Mouse (Mus musculus) forebrain, embryonic 13.5 days (tissue): ENCODE data around the gene Kcnip4. TPM values are rescaled to one million over a fixed set of nuclear protein-coding genes. Genes with fewer than 3 reads are reported as not detected.

Experiments
- ATAC-seq: fragments of 200-750 bp; cut with Nextera tagmentation; 2 replicates; pipeline ENCODE4 v1.8.0; 2017
- H3K27ac ChIP-seq: fragments of 300-500 bp; sonication (generic); 2 replicates; pipeline ENCODE4 v1.5.1; 2015; ENCODE audit warnings: inconsistent platforms, mild to moderate bottlenecking, moderate library complexity
- H3K27me3 ChIP-seq: fragments of 300-500 bp; sonication (generic); 2 replicates; pipeline ENCODE4 v1.6.1; 2015; ENCODE audit warnings: mild to moderate bottlenecking, inconsistent platforms
- H3K36me3 ChIP-seq: fragments of 300-500 bp; sonication (generic); 2 replicates; pipeline ENCODE4 v1.6.1; 2015; ENCODE audit warnings: mild to moderate bottlenecking, inconsistent platforms; ENCODE audit not compliant: poor library complexity, severe bottlenecking
- H3K4me1 ChIP-seq: fragments of 300-500 bp; sonication (generic); 2 replicates; pipeline ENCODE4 v1.6.1; 2015; ENCODE audit warnings: inconsistent platforms
- H3K4me2 ChIP-seq: fragments of 300-500 bp; sonication (generic); 2 replicates; pipeline ENCODE4 v1.6.1; 2015; ENCODE audit warnings: inconsistent platforms, mild to moderate bottlenecking, moderate library complexity
- H3K4me3 ChIP-seq: fragments of 300-500 bp; sonication (generic); 2 replicates; pipeline ENCODE4 v1.5.1; 2015; ENCODE audit warnings: mild to moderate bottlenecking, inconsistent platforms
- H3K9ac ChIP-seq: fragments of 300-500 bp; sonication (generic); 2 replicates; pipeline ENCODE4 v1.6.1; 2015; ENCODE audit warnings: mild to moderate bottlenecking, inconsistent platforms
- H3K9me3 ChIP-seq: fragments of 300-500 bp; sonication (generic); replicated peaks from 2 replicates; pipeline ENCODE4 v1.6.1; 2016; ENCODE audit warnings: inconsistent platforms
- WGBS: fragments of 180-500 bp; shearing (Covaris S2); methylation state at CpG from one replicate; pipeline ENCODE4 v1.1.7; 2015; 5-methylcytosine and 5-hydroxymethylcytosine counted together
- polyA plus RNA-seq: library from polyadenylated mRNA; unstranded; fragments of >200 nt; fragmentation: Nextera tagmentation; extraction: Ambion mirVana; gene quantifications from 2 replicates; pipeline ENCODE4 v1.2.1, GENCODE M21; 2015

Kcnip4 gene
- polyA plus RNA-seq, 1 experiment from 2014 or later: 3.0 TPM

DNA sequence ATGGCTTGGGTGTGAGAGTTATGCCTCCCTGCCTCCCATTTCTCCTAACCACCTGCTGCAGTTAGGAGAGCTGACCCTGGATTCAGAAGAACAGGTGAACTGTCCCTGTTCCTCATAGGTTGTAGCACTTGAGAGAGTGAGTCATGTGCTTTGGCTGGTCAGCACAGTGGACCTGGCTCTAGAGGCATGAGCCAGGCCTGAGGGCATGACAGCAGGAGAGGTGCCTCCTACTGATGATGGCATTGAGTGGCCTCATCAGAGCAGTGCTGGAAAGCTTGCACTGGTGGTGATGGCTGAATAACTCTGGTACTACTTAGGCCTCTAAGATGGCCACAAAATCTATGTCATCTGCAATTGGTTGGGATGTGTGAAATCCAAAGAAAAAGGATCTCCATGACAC is 776.1 kb downstream of the Kcnip4 start:
- Histone ChIP-seq H3K9me3 (no peaks in the 10 kb centered on the region), H3K9ac (no peak overlapping the region), H3K36me3 (no peaks in the 10 kb centered on the region), H3K4me1 (no peaks in the 10 kb centered on the region), H3K4me3 (no peak overlapping the region), H3K27me3 (no peaks in the 10 kb centered on the region), H3K27ac (no peak overlapping the region), H3K4me2 (no peak overlapping the region)
- no peak for ATAC-seq

DNA sequence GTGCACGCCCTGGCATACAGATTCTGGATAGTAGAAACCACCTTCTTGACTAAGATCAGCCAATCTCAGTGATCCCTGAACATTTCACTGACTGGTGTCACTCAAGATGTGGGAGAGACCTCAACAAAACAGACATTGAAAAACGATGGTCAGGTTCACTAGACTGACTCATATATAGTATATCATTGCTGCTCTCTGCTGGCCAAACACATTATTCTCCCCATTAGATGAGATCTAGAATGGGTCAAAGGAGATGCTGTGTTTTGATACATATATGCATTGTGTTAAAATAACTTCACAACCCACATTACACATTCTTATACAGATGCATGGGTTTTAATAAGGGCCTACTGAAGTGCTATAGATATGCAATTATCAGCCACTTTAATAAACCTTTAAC is 787.1 kb downstream of the Kcnip4 start:
- no peaks in the 10 kb centered on the region for H3K27me3 ChIP-seq
- no peak overlapping the region for H3K4me2 ChIP-seq
- H3K4me1 ChIP-seq: no peaks in the 10 kb centered on the region
- no peaks in the 10 kb centered on the region for H3K9me3 ChIP-seq
- no peak overlapping the region for H3K4me3 ChIP-seq
- no peak overlapping the region for H3K9ac ChIP-seq
- no peak overlapping the region for H3K27ac ChIP-seq
- no peaks in the 10 kb centered on the region for H3K36me3 ChIP-seq
- ATAC-seq: no peak
- WGBS: 60% methylated on average over 2 of the region's 2 CpGs

DNA sequence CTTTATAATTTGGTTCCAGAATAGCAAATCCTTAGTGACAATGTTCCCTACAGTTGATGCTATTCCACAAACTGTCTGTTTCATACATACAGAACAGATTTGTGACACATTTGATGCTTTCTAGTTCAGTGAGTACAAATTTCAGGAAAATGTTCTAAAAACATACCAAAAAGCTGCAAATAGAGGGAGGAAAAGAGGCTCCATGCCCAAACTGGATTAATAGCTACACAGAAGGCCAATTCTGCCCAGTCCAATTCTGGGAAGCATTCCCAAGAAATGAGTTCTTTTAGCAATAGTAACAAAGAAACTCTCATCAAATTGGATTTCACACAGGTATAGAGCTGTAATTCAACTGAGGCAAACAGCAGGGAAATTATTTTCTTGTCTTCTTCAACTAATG is 806.5 kb downstream of the Kcnip4 start:
- no peak overlapping the region for H3K4me3 ChIP-seq
- no peaks in the 10 kb centered on the region for H3K9me3 ChIP-seq
- no peak overlapping the region for H3K4me2 ChIP-seq
- H3K4me1 ChIP-seq: no peaks in the 10 kb centered on the region
- H3K9ac ChIP-seq: no peak overlapping the region
- no peaks in the 10 kb centered on the region for H3K27me3 ChIP-seq
- no peak overlapping the region for H3K27ac ChIP-seq
- no peaks in the 10 kb centered on the region for H3K36me3 ChIP-seq
- no peak for ATAC-seq

DNA sequence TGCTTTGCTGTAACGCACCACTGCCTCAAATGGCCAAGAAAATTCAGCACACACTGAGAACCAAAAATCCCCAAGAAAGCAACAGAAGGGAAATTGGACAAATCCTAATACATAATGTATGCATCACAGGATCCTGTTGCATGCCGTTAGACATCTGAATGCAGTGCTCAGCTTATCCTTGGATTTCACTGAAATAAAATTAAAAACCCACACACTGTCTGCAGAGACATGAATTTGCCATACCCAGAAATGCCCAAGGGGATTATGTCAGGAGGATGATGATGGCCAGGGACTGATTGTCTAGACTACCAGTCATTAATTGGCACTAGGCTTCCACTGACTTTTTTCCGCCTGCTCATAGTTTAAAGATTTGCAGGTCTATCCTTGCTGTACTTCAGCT is 818.7 kb downstream of the Kcnip4 start:
- no peaks in the 10 kb centered on the region for H3K27me3 ChIP-seq
- no peak overlapping the region for H3K4me2 ChIP-seq
- no peak overlapping the region for H3K27ac ChIP-seq
- H3K9me3 ChIP-seq: no peaks in the 10 kb centered on the region
- H3K36me3 ChIP-seq: no peaks in the 10 kb centered on the region
- 82% methylated on average over 3 of the region's 3 CpGs for WGBS
- no peak overlapping the region for H3K9ac ChIP-seq
- no peak overlapping the region for H3K4me3 ChIP-seq
- ATAC-seq: no peak
- H3K4me1 ChIP-seq: no peaks in the 10 kb centered on the region

DNA sequence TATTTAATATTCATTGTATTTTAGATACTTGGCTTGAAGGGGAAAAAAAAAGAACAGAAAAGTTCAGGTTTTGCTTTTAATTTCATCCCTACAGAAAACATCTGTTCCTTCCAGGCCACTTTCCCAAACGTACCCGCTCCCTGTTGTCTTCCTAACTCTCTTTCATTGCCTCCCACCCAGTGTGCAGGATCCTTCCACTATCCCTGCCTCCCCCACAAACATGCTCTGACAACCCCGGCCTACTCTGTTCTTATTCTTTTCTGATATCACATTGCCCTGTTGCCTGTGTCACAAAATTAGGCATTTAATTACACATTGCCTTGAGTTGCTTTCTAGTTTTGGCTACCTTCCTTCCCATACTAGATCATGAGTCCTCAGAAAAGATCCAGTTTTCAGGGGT is 837.6 kb downstream of the Kcnip4 start:
- H3K36me3 ChIP-seq: no peaks in the 10 kb centered on the region
- no peak overlapping the region for H3K9ac ChIP-seq
- H3K4me3 ChIP-seq: no peak overlapping the region
- no peak overlapping the region for H3K4me2 ChIP-seq
- no peak overlapping the region for H3K27ac ChIP-seq
- H3K9me3 ChIP-seq: no peaks in the 10 kb centered on the region
- no peaks in the 10 kb centered on the region for H3K4me1 ChIP-seq
- ATAC-seq: no peak
- WGBS: 89% methylated on average over 3 of the region's 3 CpGs
- H3K27me3 ChIP-seq: no peaks in the 10 kb centered on the region

DNA sequence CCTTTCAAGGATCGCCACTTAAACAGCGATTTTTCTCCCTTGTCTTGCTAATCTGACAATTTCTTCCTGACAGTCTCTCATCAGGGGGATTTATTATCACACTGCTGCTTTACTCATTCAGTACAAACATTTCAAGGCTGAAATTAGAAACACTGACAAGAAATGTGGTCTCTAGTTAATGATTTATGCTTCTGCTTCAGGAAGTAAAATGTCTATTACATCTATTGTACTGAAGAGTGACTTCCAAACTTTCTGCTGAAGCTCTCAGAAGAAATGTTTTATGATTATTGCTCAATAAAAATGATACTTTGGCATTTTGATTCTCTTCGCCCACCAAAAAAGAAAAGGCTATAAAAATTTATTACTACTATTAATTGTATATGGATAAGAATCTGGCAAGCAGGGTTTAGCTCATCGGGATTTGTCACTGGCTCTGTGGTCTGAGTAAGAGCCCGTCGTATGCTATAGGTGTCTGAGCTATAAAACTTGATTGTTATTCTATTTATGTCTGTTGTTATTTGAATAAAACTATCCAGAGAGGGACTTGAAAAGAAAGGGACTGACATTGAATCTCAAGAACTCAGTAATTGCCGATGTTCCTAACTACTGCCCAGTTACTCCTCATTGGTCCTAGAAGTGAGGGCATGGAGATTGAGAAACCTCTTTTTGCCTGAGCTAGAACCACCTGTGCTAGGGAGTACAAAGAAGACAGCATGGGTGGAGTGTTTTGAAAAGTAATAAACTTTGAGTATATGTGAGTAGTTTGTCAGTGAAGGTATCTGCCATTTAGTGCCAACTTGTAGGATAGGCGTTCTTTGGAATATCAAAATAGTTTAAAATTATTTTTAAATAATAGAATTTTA is 844.7 kb downstream of the Kcnip4 start:
- no peak overlapping the region for H3K27ac ChIP-seq
- H3K9me3 ChIP-seq: no peaks in the 10 kb centered on the region
- H3K9ac ChIP-seq: no peak overlapping the region
- H3K4me2 ChIP-seq: no peak overlapping the region
- no peaks in the 10 kb centered on the region for H3K27me3 ChIP-seq
- no peaks in the 10 kb centered on the region for H3K4me1 ChIP-seq
- 96% methylated on average over 8 of the region's 8 CpGs for WGBS
- H3K4me3 ChIP-seq: no peak overlapping the region
- ATAC-seq: no peak
- no peaks in the 10 kb centered on the region for H3K36me3 ChIP-seq

DNA sequence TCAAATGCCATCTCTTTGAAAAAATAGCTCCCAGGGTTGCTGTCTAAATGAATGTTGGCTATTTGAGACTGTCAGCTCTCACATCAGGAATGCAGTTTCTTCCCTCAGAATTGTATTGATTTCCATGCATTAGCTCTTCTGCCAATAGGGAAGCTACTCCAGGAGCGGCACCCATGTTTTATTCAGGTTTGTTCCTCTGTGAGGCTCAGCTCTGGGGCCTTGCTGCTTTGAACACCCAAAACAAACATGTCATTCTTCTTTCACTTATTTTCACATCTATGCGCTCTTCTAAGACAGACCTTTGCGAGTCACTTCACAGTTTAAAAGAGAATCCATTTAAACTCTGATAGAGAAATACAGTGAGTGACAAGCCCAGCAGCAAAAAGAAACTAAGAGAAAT is 862.2 kb downstream of the Kcnip4 start:
- H3K4me2 ChIP-seq: no peak overlapping the region
- H3K4me1 ChIP-seq: no peaks in the 10 kb centered on the region
- no peak for ATAC-seq
- WGBS: 80% methylated on average over 3 of the region's 3 CpGs
- H3K36me3 ChIP-seq: no peaks in the 10 kb centered on the region
- H3K27me3 ChIP-seq: no peaks in the 10 kb centered on the region
- no peaks in the 10 kb centered on the region for H3K9me3 ChIP-seq
- no peak overlapping the region for H3K9ac ChIP-seq
- H3K27ac ChIP-seq: no peak overlapping the region
- no peak overlapping the region for H3K4me3 ChIP-seq

DNA sequence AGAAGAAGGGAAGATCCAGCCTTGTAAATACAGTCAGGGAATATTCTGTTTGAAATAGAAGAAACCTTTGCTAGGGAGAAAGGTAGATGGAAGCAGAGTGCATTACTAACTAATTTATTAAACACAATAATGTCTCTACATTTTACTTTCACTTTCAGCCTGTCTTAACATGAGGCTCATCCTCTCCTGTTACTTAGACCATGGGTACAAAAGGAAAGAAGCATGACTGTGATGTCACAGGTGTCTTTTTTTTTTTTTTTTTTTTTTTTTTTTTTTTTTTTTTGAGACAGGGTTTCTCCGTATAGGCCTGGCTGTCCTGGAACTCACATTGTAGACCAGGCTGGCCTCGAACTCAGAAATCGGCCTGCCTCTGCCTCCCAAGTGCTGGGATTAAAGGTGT is 864.7 kb downstream of the Kcnip4 start:
- H3K9me3 ChIP-seq: no peaks in the 10 kb centered on the region
- ATAC-seq: no peak
- no peak overlapping the region for H3K4me2 ChIP-seq
- no peak overlapping the region for H3K4me3 ChIP-seq
- H3K27me3 ChIP-seq: no peaks in the 10 kb centered on the region
- no peaks in the 10 kb centered on the region for H3K36me3 ChIP-seq
- 83% methylated on average over 3 of the region's 3 CpGs for WGBS
- H3K9ac ChIP-seq: no peak overlapping the region
- no peaks in the 10 kb centered on the region for H3K4me1 ChIP-seq
- no peak overlapping the region for H3K27ac ChIP-seq

DNA sequence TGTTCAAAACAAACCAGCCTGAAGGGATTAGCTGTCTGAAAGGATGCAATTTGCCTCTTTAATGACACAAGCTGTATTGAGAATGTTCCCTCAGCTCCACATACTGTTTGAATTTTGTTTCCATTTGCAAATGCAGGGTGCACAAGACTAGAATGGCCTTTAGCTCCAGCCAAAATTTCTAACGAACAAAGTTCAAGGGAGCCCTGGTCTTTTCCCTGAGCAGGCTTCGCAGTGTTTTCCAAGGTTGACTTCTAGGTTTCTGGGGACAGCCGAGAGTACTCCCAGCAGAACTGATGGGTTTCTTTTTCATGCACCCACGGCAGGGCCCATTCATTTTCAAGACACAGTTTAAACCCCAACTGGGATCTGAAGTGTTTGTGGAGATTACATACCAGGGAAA is 874.2 kb downstream of the Kcnip4 start:
- Histone ChIP-seq H3K27ac (no peak overlapping the region), H3K4me2 (no peak overlapping the region), H3K36me3 (no peaks in the 10 kb centered on the region), H3K9me3 (no peaks in the 10 kb centered on the region), H3K4me1 (no peaks in the 10 kb centered on the region), H3K4me3 (no peak overlapping the region), H3K27me3 (no peaks in the 10 kb centered on the region), H3K9ac (no peak overlapping the region)
- ATAC-seq: no peak
- whole genome bisulfite sequencing: 51% methylated on average over 4 of the region's 4 CpGs

DNA sequence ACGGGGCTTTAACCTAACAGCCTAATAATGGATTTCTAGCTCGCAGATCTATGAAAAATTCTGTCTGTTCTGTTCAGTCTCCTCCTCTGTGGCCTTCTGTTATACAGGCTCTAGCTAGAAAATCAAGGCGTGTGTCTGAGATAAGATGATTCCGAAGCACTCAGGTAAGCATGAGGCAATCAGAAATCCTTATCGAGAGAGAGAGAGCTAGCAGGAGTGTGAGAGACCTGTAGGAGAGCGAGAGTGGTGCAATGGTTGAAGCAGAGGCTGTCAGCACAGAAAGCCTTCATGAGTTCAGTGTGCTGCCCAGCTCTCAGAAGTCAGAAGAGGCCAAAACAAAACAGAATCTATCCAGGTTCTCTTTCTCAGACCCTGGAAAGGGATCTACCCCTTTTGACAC is 888.0 kb downstream of the Kcnip4 start:
- Histone ChIP-seq H3K27ac (no peak overlapping the region), H3K9ac (no peak overlapping the region), H3K9me3 (no peaks in the 10 kb centered on the region), H3K27me3 (no peaks in the 10 kb centered on the region), H3K4me2 (no peak overlapping the region), H3K36me3 (no peaks in the 10 kb centered on the region), H3K4me1 (no peaks in the 10 kb centered on the region), H3K4me3 (no peak overlapping the region)
- 90% methylated on average over 6 of the region's 6 CpGs for WGBS
- no peak for ATAC-seq

DNA sequence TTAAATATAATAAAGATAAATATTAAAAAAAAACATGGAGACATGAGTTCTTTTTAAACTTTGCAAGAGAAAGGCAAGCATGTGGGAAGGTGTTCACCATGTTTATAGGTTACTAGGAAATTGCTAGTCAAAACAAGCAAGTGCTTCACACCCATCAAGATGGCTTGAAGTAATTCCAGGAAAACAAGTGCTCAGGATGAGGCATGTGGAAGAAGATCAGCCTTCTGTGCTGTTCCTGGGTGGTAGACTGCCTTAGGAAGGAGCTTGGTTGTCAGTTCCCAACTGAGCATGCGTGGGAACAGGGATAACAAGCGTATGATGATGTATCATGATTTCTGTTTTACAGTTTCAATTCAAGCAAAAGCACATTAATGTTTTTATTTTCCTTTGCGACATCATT is 891.1 kb downstream of the Kcnip4 start:
- WGBS: 92% methylated on average over 3 of the region's 3 CpGs
- no peaks in the 10 kb centered on the region for H3K9me3 ChIP-seq
- no peaks in the 10 kb centered on the region for H3K36me3 ChIP-seq
- H3K9ac ChIP-seq: no peak overlapping the region
- ATAC-seq: no peak
- H3K4me3 ChIP-seq: no peak overlapping the region
- no peaks in the 10 kb centered on the region for H3K4me1 ChIP-seq
- no peak overlapping the region for H3K4me2 ChIP-seq
- no peaks in the 10 kb centered on the region for H3K27me3 ChIP-seq
- no peak overlapping the region for H3K27ac ChIP-seq

DNA sequence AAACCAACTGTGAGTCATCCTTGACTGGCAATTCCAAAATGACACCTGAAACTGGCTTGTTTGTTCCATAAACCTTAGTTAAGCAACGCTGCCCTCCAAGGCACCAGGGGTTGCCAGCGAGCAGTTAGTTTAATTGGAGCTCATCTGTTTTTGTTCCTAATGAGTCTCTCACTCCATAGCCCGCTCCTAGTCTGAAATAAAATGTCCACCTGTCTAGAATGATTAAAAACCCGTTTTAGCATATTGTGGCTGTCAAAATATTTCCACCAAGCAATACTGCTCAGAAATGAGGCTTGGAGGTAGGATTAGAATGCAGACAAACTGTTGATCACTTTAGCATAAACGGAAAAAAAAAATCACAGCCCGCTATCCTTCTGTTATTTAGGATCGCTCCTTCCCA is 901.3 kb downstream of the Kcnip4 start:
- Histone ChIP-seq H3K9ac (no peak overlapping the region), H3K36me3 (no peaks in the 10 kb centered on the region), H3K9me3 (no peaks in the 10 kb centered on the region), H3K4me2 (no peak overlapping the region), H3K27me3 (no peaks in the 10 kb centered on the region), H3K4me3 (no peak overlapping the region), H3K4me1 (0 out of 2 replicates have a peak, but pooled peaks cover 4% of the 10 kb centered on the region), H3K27ac (no peak overlapping the region)
- ATAC-seq: peak; percentile 92
- WGBS: 53% methylated on average over 7 of the region's 7 CpGs

DNA sequence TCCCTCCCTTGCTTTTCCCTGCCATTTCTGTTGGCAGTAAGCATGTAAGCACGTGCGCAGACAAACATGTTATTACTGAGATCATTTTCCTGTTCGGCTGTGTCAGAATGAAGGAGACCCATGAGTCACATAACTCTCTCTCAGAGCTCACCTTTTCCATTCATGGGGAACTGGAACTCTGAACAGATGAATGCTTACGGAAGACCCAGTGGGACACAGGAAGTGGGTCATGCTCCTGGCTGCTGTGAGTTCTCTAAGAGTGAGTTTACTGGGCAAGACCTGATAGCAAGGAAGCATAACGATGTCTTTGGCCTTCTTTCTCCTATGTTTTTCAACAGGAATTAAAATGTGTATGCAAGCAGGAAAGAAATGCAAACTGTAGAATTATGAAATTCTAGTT is 917.8 kb downstream of the Kcnip4 start:
- Histone ChIP-seq H3K27me3 (no peaks in the 10 kb centered on the region), H3K36me3 (no peaks in the 10 kb centered on the region), H3K4me3 (no peak overlapping the region), H3K4me2 (no peak overlapping the region), H3K4me1 (no peaks in the 10 kb centered on the region), H3K9me3 (no peaks in the 10 kb centered on the region), H3K9ac (no peak overlapping the region), H3K27ac (no peak overlapping the region)
- no peak for ATAC-seq
- 88% methylated on average over 5 of the region's 5 CpGs for WGBS
